Mouse (Mus musculus) G1E-ER4 (cell line): ENCODE data around the gene Mrpl47. TPM values are rescaled to one million over a fixed set of nuclear protein-coding genes. Genes with fewer than 3 reads are reported as not detected.

Experiments
- GATA1 ChIP-seq: IDR thresholded peaks from one replicate; pipeline ENCODE4 v1.8.0; 2012; ENCODE audit warnings: low read length, inconsistent platforms
- polyA plus RNA-seq: library from polyadenylated mRNA; stranded (reverse); fragments of >175 nt; gene quantifications from 2 replicates; pipeline ENCODE4 v1.2.3, GENCODE M21; 2012

The Mrpl47 gene
- 1.3 and 1.7 TPM in 2 replicates for polyA plus RNA-seq

DNA sequence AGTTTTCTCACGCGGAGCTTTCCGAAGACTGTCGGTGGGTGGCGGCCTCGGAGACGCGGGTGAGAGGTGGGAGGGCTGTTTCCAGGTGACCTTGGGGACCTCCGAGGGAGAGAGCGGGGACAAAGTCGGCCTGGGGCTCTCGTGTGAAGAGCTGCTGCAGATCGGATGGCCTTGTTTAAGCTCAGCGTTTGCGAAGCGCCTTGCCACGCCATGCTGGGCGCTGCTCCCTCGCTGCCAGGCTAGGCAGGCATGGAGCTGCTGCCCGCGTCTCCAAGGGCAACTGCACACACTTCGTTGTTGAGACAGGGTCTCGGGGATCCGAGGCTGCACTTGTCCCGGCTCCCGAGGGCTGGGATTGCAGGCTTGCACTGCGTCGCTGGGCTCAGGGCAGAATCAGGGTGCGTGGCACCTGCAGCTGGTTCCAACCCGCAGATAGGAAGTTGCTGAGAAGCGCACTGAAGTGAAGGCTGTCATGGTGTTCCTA lies at the start of gene Mrpl47:
Gene Mrpl47, minus strand, starts transcription at position 434 of the 484 bp plus-strand sequence.
- TF ChIP-seq GATA1: no peak

DNA sequence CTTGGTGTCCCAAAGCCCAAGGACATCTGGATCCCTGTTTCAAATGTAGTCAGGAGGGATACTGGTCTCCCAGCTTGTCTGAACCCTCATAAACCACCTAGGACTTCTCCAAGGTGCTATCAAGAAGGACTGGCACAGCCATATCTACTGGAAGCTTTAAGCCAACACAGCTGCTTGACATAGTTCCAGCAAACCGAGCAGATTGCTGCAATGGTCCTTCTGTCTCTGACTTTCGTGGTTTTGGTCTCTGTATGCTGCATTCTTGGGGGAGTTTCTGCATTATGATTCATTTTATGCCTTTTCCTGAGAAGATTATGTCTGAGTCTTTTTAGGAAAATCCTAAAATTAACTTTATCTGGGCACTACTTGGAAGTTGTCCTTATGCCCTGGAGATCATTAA lies 33.4 kb upstream of the Mrpl47 start:
- TF ChIP-seq GATA1: no peak

DNA sequence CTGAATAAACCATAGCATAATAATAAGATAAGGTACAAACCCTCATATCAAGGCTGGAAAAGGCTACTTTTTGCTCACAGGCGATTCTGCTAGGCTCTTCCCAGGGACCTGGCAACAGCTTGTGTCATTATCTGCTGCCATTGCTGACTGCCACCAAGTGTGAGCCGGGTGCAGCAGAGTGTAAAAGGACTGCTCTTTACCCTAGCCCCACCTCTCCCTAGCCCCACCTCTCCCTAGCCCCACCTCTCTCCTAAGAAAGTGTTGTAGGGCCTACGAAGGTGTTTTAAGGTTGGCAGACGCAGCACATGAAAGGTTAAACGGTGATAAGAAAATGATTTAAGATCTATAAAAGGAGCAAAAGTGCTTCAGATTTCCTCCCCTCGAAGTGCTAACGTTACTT lies 26.5 kb upstream of the Mrpl47 start:
- TF ChIP-seq GATA1: no peak

DNA sequence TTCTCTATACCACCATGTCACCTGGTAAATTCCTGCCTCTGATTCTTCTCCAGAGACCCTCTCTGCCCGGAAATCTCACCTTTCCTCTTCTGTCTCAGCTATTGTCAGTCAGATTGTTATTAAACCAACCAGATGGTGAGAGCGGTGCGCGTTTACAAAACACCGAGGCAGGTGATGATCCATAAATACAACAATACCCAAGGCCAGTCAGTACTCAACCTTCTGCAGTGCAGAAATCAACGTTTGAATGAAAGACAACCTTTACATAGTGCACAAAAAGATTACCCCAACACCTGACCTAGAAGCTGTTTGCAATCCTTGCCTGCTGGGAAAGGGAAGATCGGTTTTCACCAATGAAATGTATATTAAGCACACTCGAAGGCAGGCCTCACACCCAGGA lies 25.6 kb upstream of the Mrpl47 start:
- TF ChIP-seq GATA1: no peak

DNA sequence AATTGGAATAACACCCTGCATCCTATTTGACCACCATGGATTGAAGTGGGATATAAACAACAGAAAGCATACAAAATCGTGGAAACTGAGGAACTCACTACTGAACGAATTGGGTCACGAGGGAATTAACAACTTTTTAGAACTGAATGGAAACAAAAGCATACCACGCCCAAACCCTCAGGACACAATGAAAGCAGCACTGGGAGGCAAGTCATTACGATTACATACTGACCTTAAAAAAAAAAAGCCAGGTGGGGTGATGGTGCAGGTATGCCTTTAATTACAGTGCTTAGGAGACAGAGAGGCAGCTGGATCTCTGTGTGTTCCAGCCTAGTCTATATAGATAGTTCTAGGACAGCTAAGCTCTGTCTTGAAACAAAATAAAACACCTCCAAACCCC lies 21.8 kb upstream of the Mrpl47 start:
- TF ChIP-seq GATA1: no peak

DNA sequence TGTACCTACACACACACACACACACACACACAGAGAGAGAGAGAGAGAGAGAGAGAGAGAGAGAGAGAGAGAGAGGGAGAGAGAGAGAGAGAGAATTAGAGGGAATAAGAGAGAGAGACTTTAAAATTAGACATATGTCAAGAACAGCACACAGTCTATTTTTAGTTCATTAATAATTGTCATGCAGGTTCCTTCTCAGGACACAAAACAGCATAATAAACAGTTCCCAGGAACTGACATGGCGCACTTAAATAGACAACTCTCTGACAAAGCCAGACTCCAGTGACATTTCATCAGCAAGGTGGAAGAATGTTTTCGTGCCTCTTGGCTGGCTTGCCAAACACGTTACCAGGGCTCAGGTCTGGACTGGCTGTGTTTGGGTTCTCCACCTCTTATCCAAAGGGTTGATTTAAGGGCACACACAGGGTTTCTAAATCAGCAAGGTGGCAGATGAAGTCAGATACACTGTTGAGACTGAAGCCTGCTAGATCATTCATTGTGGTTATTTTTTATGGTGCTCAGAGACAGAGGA lies 17.0 kb upstream of the Mrpl47 start:
- TF ChIP-seq GATA1: no peak

DNA sequence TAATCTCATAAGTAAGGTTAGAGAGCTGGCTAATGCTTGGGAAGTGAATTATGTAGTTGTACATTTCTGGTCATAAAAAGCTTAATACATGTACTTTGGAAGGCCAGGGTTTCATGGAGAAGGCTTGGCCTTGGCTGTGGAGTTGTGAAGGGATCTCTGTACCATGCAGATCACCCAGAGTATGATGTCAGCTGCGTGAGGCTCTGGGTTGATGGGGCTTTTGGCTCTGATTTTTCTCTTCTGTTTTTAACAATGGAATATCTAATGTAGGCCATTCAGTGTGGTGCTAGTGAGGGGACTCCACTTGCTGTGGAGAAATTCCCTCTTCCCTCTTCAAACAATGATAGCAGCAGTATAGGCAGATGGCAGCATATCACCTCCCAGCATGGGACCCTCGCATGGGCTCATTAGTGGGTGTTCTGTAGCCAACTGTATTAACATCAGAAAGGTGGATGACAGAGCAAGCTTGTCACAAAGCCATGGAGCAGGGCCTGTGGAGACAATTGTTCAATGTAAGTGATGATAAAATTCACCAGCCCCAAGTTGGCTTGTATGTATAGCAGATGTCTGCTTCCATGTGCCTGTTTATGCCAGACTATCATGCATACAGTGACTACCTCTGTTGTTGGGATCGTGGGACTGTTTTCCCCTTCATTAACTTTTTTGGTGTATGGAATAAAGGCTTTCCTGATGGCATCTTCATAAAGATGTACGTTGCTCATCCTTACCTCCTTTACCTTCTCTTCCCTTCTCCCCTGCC lies 12.6 kb upstream of the Mrpl47 start:
- TF ChIP-seq GATA1: no peak

DNA sequence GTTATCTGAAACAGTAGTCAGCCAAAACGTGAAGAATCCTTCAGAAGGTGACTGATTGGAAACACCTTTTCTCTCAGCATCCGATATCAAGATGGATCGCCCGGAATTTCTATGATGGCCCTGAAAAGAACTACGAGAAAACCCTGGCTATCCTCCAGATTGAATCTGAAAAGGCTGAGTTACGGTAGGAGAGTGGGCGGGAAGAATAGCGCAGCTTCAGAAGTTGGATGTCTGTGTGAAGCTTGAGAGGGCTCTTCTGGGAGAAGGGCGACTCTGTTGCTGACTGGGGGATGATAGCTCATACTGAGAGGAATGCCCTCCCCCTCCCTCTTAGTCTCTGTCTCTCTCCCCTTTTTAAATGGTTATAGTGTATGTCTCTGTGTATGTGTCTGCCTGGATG lies 11.0 kb upstream of the Mrpl47 start:
- TF ChIP-seq GATA1: no peak

DNA sequence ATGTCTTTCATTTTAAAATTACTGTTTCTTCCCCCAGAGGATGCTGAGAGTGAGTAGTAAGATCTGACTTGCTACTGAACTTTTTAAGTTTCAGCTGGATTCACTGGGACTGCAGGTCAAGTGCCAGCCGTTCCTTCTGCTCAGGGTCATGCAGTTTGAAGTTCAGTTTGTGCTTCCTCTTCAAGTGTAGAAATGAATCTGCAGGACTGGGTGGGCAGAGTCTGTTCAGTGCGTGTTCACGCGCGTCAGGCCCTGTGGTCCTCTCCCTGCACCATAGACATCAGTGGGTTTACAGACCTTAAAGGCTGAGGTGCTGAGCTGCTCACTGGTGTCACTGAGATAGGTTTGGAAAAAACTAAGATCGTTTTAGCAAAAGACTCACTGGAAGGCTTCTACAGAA lies 7.6 kb upstream of the Mrpl47 start:
- no peak for TF ChIP-seq GATA1

DNA sequence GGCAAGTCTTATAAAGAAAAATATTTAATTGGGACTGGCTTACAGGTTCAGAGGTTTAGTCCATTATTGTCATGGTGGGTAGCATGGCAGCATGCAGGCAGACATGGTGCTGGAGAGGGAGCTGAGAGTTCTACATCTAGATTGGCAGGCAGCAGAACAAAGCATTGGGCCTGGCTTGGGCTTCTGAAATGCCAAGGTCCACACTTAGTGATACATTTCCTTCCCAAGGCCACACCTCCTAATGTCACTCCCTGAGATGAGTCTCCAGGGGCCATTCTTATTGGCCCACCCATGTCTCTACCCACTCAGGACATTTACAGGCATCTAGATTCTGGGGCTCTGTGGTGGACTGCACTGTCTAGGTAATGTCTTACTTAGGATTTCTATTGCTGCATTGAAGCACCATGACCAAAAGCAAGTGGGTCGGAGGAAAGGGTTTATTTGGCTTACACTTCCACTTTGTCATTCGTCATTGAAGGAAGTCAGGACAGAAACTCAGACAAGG lies 4.9 kb upstream of the Mrpl47 start:
- TF ChIP-seq GATA1: no peak

DNA sequence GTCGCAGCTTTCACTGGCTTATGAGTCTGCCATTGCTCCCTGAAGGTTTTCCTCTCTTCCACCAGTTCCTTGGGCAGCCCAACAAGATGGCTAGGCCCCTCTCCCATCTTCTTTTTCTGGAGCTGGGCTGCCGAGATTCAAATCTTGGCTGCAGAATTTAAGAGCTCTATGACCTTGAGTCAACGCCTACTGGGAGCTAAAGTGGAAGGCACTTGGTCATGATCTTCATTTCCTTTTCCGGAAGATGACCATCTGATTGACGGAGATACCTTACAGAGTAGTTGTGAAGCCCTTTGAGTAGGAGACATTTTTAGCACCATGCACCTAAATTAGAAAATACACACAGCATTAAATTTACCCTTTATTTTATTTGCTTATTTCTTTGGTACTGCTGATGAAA lies 1.1 kb upstream of the Mrpl47 start:
- TF ChIP-seq GATA1: no peak

DNA sequence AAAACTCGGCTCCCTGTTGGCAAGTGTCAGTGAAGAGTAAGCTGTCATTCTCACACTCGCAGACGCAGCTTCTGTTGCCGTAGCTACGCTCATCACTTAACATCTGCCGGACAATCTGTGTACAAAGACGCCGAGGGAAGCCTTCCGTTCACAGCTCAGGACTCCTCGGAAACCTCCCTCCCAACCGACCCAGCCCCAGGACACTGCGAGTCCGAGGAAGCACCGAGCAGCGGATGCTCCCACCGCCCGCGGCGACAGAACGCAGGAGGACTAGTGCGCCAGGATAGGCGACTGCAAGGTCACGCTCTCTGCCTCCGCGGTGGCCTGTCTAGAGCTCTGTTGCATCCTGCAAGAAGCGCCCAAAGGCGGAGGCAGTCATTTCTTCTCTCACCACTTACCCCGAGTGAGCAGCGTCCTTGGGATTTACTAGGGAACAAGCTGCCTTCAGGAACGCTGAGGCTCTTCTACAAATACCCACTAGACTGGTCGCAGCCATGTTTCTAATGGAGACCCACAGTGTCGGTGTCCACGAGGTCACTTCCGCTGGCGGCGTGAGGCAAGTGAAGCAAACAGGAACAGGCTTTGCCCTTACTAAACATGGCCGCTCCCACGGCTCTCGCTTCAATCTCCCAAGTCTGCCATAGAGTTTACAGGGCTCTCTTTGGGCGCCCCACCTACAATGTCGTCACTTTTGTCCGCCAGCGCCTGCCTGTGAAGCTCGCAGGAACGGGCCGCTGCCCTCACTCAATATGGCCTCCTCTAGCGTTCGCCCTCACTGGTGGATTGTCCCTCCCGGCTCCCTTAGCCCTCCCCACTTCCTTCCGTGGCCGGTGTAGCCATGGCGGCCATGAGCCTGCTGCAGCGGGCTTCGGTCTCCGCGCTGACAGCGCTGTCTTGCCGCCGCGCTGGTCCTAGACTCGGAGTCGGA lies 897 bp downstream of the Mrpl47 start, which contains the start of gene Ndufb5:
Gene Ndufb5, plus strand, starts transcription at position 747 of the 928 bp plus-strand sequence.
- no peak for TF ChIP-seq GATA1

DNA sequence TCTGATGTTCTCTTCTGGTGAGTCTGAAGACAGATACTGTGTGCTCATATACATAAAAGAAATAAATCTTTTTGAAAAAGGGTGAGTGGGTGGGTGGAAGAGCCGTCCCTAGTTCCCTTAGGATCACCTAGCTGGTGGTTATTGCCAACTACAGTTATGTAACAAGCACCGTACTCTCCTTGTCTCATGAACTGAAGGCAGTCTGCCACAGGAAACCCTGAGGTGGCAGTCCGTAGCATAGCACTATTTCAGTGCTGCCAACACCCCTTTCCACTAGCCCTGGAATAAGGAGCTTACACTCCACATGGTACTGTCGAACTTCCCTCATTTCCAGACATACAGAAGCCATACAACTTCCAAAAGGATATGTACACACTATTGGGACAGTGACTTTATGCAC lies 9.5 kb downstream of the Mrpl47 start:
- TF ChIP-seq GATA1: no peak

DNA sequence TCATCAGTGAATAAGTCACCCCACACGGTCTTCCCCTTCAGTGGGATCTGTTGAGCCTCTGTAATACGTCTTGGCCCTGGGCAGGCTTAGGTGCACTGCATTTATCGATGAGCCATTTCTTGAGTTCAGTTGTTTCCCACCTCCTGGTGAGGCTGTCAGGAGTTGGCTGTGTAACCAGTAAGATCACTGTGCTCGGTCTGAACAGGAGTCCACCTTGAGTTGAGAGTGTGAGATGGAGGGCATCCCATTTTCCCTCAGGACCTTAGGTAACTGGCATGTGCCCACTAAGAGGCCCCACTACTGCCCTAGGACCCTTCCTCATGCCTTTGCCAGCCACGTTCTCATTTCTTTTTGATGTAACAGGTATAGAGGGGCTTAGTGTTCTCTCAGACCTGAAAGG lies 11.5 kb downstream of the Mrpl47 start:
- no peak for TF ChIP-seq GATA1

DNA sequence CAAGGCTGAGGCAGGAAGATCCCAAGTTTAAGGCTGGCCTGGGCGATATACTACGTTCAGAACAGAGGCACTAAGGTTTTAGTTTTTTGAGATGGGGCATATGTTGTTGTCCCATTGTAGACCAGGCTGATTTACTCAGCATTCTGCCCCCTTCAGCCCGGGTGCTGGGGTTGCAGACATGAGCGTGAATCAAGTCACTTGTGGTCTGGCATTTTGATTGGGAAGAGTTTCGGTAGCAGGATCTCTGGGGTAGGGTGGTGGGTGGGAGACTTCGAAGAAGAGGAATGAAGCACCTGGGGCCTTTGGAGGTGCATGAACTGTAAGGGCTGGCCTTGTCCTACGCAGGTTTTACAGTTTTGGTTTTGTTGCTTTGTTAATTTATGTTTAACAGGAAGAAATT lies 13.2 kb downstream of the Mrpl47 start:
- no peak for TF ChIP-seq GATA1

DNA sequence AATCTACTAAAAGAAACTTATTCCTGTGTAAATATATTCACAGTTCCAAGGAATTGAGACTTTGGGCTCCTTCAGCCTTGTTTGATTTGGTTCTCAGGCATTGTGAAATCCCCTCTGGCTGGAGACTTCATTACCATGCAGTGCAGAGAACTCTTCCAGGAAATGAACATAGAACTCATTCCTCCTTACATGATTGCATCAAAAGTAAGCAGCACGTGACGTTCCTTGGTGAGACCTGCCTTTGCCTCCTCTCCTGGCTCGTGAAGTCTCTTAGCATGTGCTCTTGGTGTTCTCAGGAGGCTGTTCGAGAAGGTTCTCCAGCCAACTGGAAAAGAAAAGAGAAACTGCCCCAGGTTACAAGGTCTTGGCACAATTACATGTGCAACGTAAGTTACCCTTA lies 19.1 kb downstream of the Mrpl47 start:
- no peak for TF ChIP-seq GATA1
